In the genomic region with DNA sequence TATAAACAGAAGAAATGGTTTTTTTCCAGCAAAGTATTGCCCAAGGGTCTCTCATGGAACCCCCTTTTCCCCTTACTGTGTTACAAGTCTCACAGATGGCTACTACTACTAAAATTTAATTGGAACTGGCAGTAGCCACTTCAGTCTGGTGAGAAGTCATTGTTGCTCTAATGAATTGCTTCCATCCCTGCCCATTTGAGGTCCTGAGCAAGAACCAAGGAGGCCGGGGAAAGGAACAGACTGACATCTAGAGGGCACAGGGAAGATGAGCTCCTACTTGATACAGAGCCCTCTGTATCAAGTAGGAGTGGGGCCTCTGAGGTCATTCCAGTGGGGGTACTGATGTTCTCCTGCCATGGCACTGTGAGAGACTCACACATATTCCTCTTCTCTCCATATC, we compare ENCODE assay signal across 9 mouse cellular contexts. TPM values are rescaled to one million over a fixed set of nuclear protein-coding genes. Genes with fewer than 3 reads are reported as not detected.
DNase-seq lines count a peak whose midpoint lies in the region; ATAC-seq lines count a peak whose summit lies in the region.
"Had no signal": no experiment of that assay in that cellular context is flagged by ENCODE, and none has a peak within 500 bp of the region (broad histone marks: within the 10 kb centered on the region; RNA-seq: fewer than 3 reads in every experiment).

No protein-coding gene starts in this region.

- H3K9me3 ChIP-seq in forebrain, embryonic 13.5 days (replicated peaks), result no peaks in the 10 kb centered on the region
- no peaks in the 10 kb centered on the region for H3K9me3 ChIP-seq in forebrain, embryonic 11.5 days (ENCODE audit: control insufficient read depth, low read length)
- no peaks in the 10 kb centered on the region for H3K9me3 ChIP-seq in limb, embryonic 11.5 days (ENCODE audit: control insufficient read depth, low read length)
- H3K9me3 ChIP-seq: heart, embryonic 15.5 days had no signal

- H3K4me3 ChIP-seq in forebrain, embryonic 13.5 days, result no peak overlapping the region
- H3K4me3 ChIP-seq in forebrain, embryonic 11.5 days (ENCODE audit: low read depth, low read length), result no peak overlapping the region
- no peak overlapping the region for H3K4me3 ChIP-seq in limb, embryonic 11.5 days (ENCODE audit: low read depth, low read length)
- H3K4me3 ChIP-seq: heart, embryonic 15.5 days had no signal

- no peak overlapping the region for H3K9ac ChIP-seq in forebrain, embryonic 13.5 days
- no peak overlapping the region for H3K9ac ChIP-seq in forebrain, embryonic 11.5 days (ENCODE audit: low read length)
- no peak overlapping the region for H3K9ac ChIP-seq in limb, embryonic 11.5 days (ENCODE audit: low read length)
- H3K9ac ChIP-seq: heart, embryonic 15.5 days had no signal

- no peak overlapping the region for H3K27ac ChIP-seq in forebrain, embryonic 13.5 days
- no peak overlapping the region for H3K27ac ChIP-seq in forebrain, embryonic 11.5 days (ENCODE audit: low read depth, low read length)
- H3K27ac ChIP-seq in limb, embryonic 11.5 days (replicated peaks; ENCODE audit: low read depth, low read length), result no peak overlapping the region
- H3K27ac ChIP-seq: heart, embryonic 15.5 days had no signal

- no peaks in the 10 kb centered on the region for H3K27me3 ChIP-seq in forebrain, embryonic 13.5 days
- H3K27me3 ChIP-seq in forebrain, embryonic 11.5 days (ENCODE audit: control insufficient read depth, insufficient read depth, low read length), result no peaks in the 10 kb centered on the region
- H3K27me3 ChIP-seq in limb, embryonic 11.5 days (ENCODE audit: control insufficient read depth, insufficient read depth, low read length), result no peaks in the 10 kb centered on the region

- H3K4me1 ChIP-seq in forebrain, embryonic 13.5 days, result peaks cover 9% of the 10 kb centered on the region; the same call in 1 of the 2 replicates
- H3K4me1 ChIP-seq in forebrain, embryonic 11.5 days (replicated peaks; ENCODE audit: control insufficient read depth, insufficient read depth, low read length), result no peaks in the 10 kb centered on the region
- H3K4me1 ChIP-seq in limb, embryonic 11.5 days (ENCODE audit: control insufficient read depth, insufficient read depth, low read length), result peaks cover 5% of the 10 kb centered on the region
- H3K4me1 ChIP-seq: heart, embryonic 15.5 days had no signal

- 32% methylated on average over 1 of the region's 1 CpGs for WGBS in forebrain, embryonic 13.5 days
- WGBS in forebrain, embryonic 11.5 days, result 39% methylated on average over 1 of the region's 1 CpGs
- 46% methylated on average over 1 of the region's 1 CpGs for WGBS in limb, embryonic 11.5 days

- H3K36me3 ChIP-seq in forebrain, embryonic 13.5 days (ENCODE audit: poor library complexity, severe bottlenecking), result no peaks in the 10 kb centered on the region
- H3K36me3 ChIP-seq in forebrain, embryonic 11.5 days (ENCODE audit: control insufficient read depth, insufficient read depth, low read length), result no peaks in the 10 kb centered on the region
- H3K36me3 ChIP-seq in limb, embryonic 11.5 days (ENCODE audit: control insufficient read depth, insufficient read depth, low read length), result no peaks in the 10 kb centered on the region
- H3K36me3 ChIP-seq: heart, embryonic 15.5 days had no signal

- peak; percentile 36 for ATAC-seq in forebrain, embryonic 13.5 days
- ATAC-seq in forebrain, embryonic 11.5 days (replicated peaks; ENCODE audit: low FRiP score), result no peak
- ATAC-seq in limb, embryonic 11.5 days (ENCODE audit: insufficient number of reproducible peaks, low FRiP score, low TSS enrichment, low read depth), result peak; percentile 46; the same call in 1 of the 2 replicates

- no peak overlapping the region for H3K4me2 ChIP-seq in forebrain, embryonic 13.5 days
- H3K4me2 ChIP-seq in forebrain, embryonic 11.5 days (ENCODE audit: low read depth, low read length, severe bottlenecking), result no peak overlapping the region
- no peak overlapping the region for H3K4me2 ChIP-seq in limb, embryonic 11.5 days (ENCODE audit: low read depth, severe bottlenecking)
- H3K4me2 ChIP-seq: heart, embryonic 15.5 days had no signal

- no peak for DNase-seq in forebrain, embryonic 11.5 days (ENCODE audit: low spot score)
- peak; percentile 49 for DNase-seq in 3T3-L1 (ENCODE audit: low read depth, low spot score)
- peak; percentile 70 to 71 for DNase-seq in cerebellum, postnatal 10 days
- DNase-seq in limb, embryonic 11.5 days (ENCODE audit: low spot score), result peak; percentile 32
- DNase-seq in adrenal gland, adult 8-10 months, result no peak
- DNase-seq in adrenal gland, adult 18-20 months (ENCODE audit: low spot score in 2 of 2), result no peak
- DNase-seq in testis, postnatal 14 days (ENCODE audit: low spot score), result no peak

RNA-seq across cellular contexts. Expression of a gene that starts 47.8 kb away (rescaled TPM):
- polyA plus RNA-seq in forebrain, embryonic 13.5 days (2015; fragmentation: Nextera tagmentation; extraction: Ambion mirVana), result 11.5 and 12.3 TPM in 2 replicates
- polyA plus RNA-seq in forebrain, embryonic 11.5 days (2014; fragmentation: Nextera tagmentation; extraction: Ambion mirVana), result 15.4 and 17.5 TPM in 2 replicates
- 15.0 and 15.8 TPM in 2 replicates for polyA plus RNA-seq in limb, embryonic 11.5 days (2014; fragmentation: Nextera tagmentation; extraction: Ambion mirVana)
- total RNA-seq in adrenal gland, adult 8-10 months (2022), result 10 to 100 TPM in 1 of 4 experiments, 1 to 10 TPM in 3; 6.9 to 10.7 (median 9.1) TPM
- 1 to 10 TPM; 4.4 to 5.4 TPM for total RNA-seq in adrenal gland, adult 18-20 months (2021)

Comparison
In these comparisons a context has a peak if more than half of its experiments do, and no peak if none do; other contexts are left out.
1. DNase-seq: peak in 3T3-L1 (single experiment), cerebellum, postnatal 10 days (2 of 2) and limb, embryonic 11.5 days (single experiment); none in forebrain, embryonic 11.5 days (single experiment), adrenal gland, adult 8-10 months (single experiment), adrenal gland, adult 18-20 months (0 of 2) and testis, postnatal 14 days (single experiment).